Mouse (Mus musculus): ENCODE results near the gene Ttc6.

Gene Ttc6

GRCm38 (mm10) chr12:57545371-57546241 lies 18.3 kb upstream of the Ttc6 start:
- DNase-seq: peak; percentile 92

GRCm38 (mm10) chr12:57546415-57547201 lies 17.3 kb upstream of the Ttc6 start, which contains the start of gene Foxa1:
Gene Foxa1 (minus strand): TSS chr12:57546916.
- peak; percentile 81 for DNase-seq

- peak; percentile 65 for DNase-seq
Measured at GRCm38 (mm10) chr12:57547890-57548289, 16.0 kb upstream of the Ttc6 start.

- peak; percentile 82 for DNase-seq
Measured at GRCm38 (mm10) chr12:57548352-57548980, 15.4 kb upstream of the Ttc6 start.

- peak; percentile 80 for DNase-seq
Measured at GRCm38 (mm10) chr12:57548981-57549666, 14.8 kb upstream of the Ttc6 start.

GRCm38 (mm10) chr12:57549667-57550160 lies 14.2 kb upstream of the Ttc6 start:
- DNase-seq: no peak

GRCm38 (mm10) chr12:57550181-57550808 lies 13.6 kb upstream of the Ttc6 start:
- DNase-seq: peak; percentile 75

GRCm38 (mm10) chr12:57550881-57551280 lies 13.0 kb upstream of the Ttc6 start:
- DNase-seq: no peak

- DNase-seq: peak; percentile 62
Measured at GRCm38 (mm10) chr12:57552286-57552685, 11.6 kb upstream of the Ttc6 start.

- DNase-seq: peak; percentile 59
Measured at GRCm38 (mm10) chr12:57554091-57554490, 9.8 kb upstream of the Ttc6 start.

- DNase-seq: no peak
Measured at GRCm38 (mm10) chr12:57571773-57572172, 7.9 kb downstream of the Ttc6 start.

GRCm38 (mm10) chr12:57572415-57572814 lies 8.5 kb downstream of the Ttc6 start:
- DNase-seq: peak; percentile 45

- DNase-seq: no peak
Measured at GRCm38 (mm10) chr12:57575931-57576628, 12.2 kb downstream of the Ttc6 start.

- DNase-seq: no peak
Measured at GRCm38 (mm10) chr12:57607624-57608023, 43.7 kb downstream of the Ttc6 start.

- no peak for DNase-seq
Measured at GRCm38 (mm10) chr12:57615137-57615536, 51.2 kb downstream of the Ttc6 start.

GRCm38 (mm10) chr12:57622030-57622429 lies 58.1 kb downstream of the Ttc6 start:
- DNase-seq: no peak

- no peak for DNase-seq
Measured at GRCm38 (mm10) chr12:57623264-57623663, 59.4 kb downstream of the Ttc6 start.

GRCm38 (mm10) chr12:57624011-57624608 lies 60.2 kb downstream of the Ttc6 start:
- DNase-seq: no peak

- DNase-seq: no peak
Measured at GRCm38 (mm10) chr12:57650011-57650410, 86.1 kb downstream of the Ttc6 start.

GRCm38 (mm10) chr12:57650677-57651076 lies 86.8 kb downstream of the Ttc6 start:
- no peak for DNase-seq

Data from heart, adult 11 months (tissue).